Mouse (Mus musculus) limb, embryonic 12.5 days (tissue): ENCODE results near the gene Sorbs2. TPM values are rescaled to one million over a fixed set of nuclear protein-coding genes. Genes with fewer than 3 reads are reported as not detected.

ENCODE experiments used
- ATAC-seq: fragments of 200-750 bp; cut with Nextera tagmentation; 2 replicates; pipeline ENCODE4 v1.8.0; 2017; ENCODE audit warnings: low read depth, moderate TSS enrichment; ENCODE audit not compliant: insufficient number of reproducible peaks, insufficient read depth, low FRiP score, low TSS enrichment
- H3K27ac ChIP-seq: fragments of 300-500 bp; sonication (generic); 2 replicates; pipeline ENCODE4 v1.5.1; 2016; ENCODE audit warnings: mild to moderate bottlenecking, moderate library complexity
- H3K27me3 ChIP-seq: fragments of 300-500 bp; sonication (generic); 2 replicates; pipeline ENCODE4 v1.6.1; 2016; ENCODE audit warnings: mild to moderate bottlenecking, moderate library complexity
- H3K36me3 ChIP-seq: fragments of 300-500 bp; sonication (generic); 2 replicates; pipeline ENCODE4 v1.6.1; 2016; ENCODE audit warnings: mild to moderate bottlenecking, moderate library complexity
- H3K4me1 ChIP-seq: fragments of 300-500 bp; sonication (generic); replicated peaks from 2 replicates; pipeline ENCODE4 v1.6.1; 2016
- H3K4me2 ChIP-seq: fragments of 300-500 bp; sonication (generic); 2 replicates; pipeline ENCODE4 v1.6.1; 2016; ENCODE audit warnings: mild to moderate bottlenecking, moderate library complexity
- H3K4me3 ChIP-seq: fragments of 300-500 bp; sonication (generic); replicated peaks from 2 replicates; pipeline ENCODE4 v1.5.1; 2016; ENCODE audit warnings: mild to moderate bottlenecking
- H3K9ac ChIP-seq: fragments of 300-500 bp; sonication (generic); replicated peaks from 2 replicates; pipeline ENCODE4 v1.6.1; 2016; ENCODE audit warnings: mild to moderate bottlenecking, moderate library complexity
- H3K9me3 ChIP-seq: fragments of 300-500 bp; sonication (generic); 2 replicates; pipeline ENCODE4 v1.6.1; 2016; ENCODE audit warnings: mild to moderate bottlenecking, moderate library complexity
- WGBS: fragments of 180-500 bp; shearing (Covaris S2); methylation state at CpG from one replicate; pipeline ENCODE4 v1.1.7; 2016; 5-methylcytosine and 5-hydroxymethylcytosine counted together
- polyA plus RNA-seq: library from polyadenylated mRNA; unstranded; fragments of >200 nt; fragmentation: Nextera tagmentation; extraction: Ambion mirVana; gene quantifications from 2 replicates; pipeline ENCODE4 v1.2.1, GENCODE M21; 2016

Sorbs2 gene
- polyA plus RNA-seq, 1 experiment from 2014 or later: 26.5 TPM

- no peak for ATAC-seq
- WGBS: 91% methylated on average over 14 of the region's 14 CpGs
- H3K9ac ChIP-seq: no peak overlapping the region
- H3K4me3 ChIP-seq: no peak overlapping the region
- no peaks in the 10 kb centered on the region for H3K27me3 ChIP-seq
- peaks cover 13% of the 10 kb centered on the region; the same call in 1 of the 2 replicates for H3K36me3 ChIP-seq
- H3K9me3 ChIP-seq: no peaks in the 10 kb centered on the region
- H3K4me1 ChIP-seq: no peaks in the 10 kb centered on the region
- H3K4me2 ChIP-seq: no peak overlapping the region
- H3K27ac ChIP-seq: no peak overlapping the region
Observed at GRCm38 (mm10) chr8:45794847-45795246, 287.3 kb downstream of the Sorbs2 start.

DNA sequence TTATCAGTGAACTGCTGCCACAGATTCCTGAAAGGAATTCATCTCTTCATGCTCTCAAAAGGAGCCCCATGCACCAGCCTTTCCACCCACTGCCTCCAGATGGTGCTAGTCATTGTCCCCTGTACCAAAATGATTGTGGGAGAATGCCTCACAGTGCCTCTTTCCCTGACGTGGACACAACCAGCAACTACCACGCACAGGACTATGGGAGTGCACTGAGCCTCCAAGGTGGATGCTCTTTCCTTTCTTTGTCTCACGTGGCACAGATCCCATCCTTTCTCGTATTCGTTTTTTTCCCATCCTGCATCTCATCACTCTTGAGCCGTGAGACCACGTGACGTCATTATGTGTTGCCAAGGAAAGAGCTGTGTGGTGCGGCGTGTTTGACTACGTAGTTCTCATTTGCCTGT lies 288.7 kb downstream of the Sorbs2 start:
- Histone ChIP-seq H3K27ac (no peak overlapping the region), H3K36me3 (peaks cover 13% of the 10 kb centered on the region; the same call in 1 of the 2 replicates), H3K9ac (no peak overlapping the region), H3K4me1 (no peaks in the 10 kb centered on the region), H3K9me3 (no peaks in the 10 kb centered on the region), H3K4me2 (no peak overlapping the region), H3K27me3 (no peaks in the 10 kb centered on the region), H3K4me3 (no peak overlapping the region)
- 62% methylated on average over 11 of the region's 11 CpGs for WGBS
- ATAC-seq: no peak

- Histone ChIP-seq H3K4me3 (no peak overlapping the region), H3K27ac (no peak overlapping the region), H3K27me3 (no peaks in the 10 kb centered on the region), H3K4me2 (no peak overlapping the region), H3K9ac (no peak overlapping the region), H3K4me1 (no peaks in the 10 kb centered on the region), H3K9me3 (no peaks in the 10 kb centered on the region), H3K36me3 (peaks cover 10% of the 10 kb centered on the region; the same call in 1 of the 2 replicates)
- no peak for ATAC-seq
- WGBS: 86% methylated on average over 4 of the region's 4 CpGs
Observed at GRCm38 (mm10) chr8:45799517-45799916, 291.9 kb downstream of the Sorbs2 start.

GRCm38 (mm10) chr8:45808597-45808996 lies 301.0 kb downstream of the Sorbs2 start:
- H3K4me1 ChIP-seq: no peaks in the 10 kb centered on the region
- no peaks in the 10 kb centered on the region for H3K9me3 ChIP-seq
- no peak overlapping the region for H3K4me3 ChIP-seq
- no peak overlapping the region for H3K27ac ChIP-seq
- H3K4me2 ChIP-seq: no peak overlapping the region
- no peak for ATAC-seq
- peaks cover 7% of the 10 kb centered on the region; the same call in 1 of the 2 replicates for H3K36me3 ChIP-seq
- 91% methylated on average over 6 of the region's 6 CpGs for WGBS
- H3K9ac ChIP-seq: no peak overlapping the region
- no peaks in the 10 kb centered on the region for H3K27me3 ChIP-seq

GRCm38 (mm10) chr8:45816765-45817426 lies 309.3 kb downstream of the Sorbs2 start:
- Histone ChIP-seq H3K27me3 (no peaks in the 10 kb centered on the region), H3K36me3 (no peaks in the 10 kb centered on the region), H3K4me3 (no peak overlapping the region), H3K4me1 (peaks cover 19% of the 10 kb centered on the region), H3K9ac (no peak overlapping the region), H3K4me2 (no peak overlapping the region), H3K9me3 (no peaks in the 10 kb centered on the region), H3K27ac (no peak overlapping the region)
- WGBS: 24% methylated on average over 7 of the region's 7 CpGs
- no peak for ATAC-seq

GRCm38 (mm10) chr8:45821650-45822049 lies 314.1 kb downstream of the Sorbs2 start:
- 73% methylated on average over 5 of the region's 5 CpGs for WGBS
- Histone ChIP-seq H3K27ac (0 out of 2 replicates have a peak overlapping the region, but pooled peaks have one; percentile 29), H3K4me3 (no peak overlapping the region), H3K27me3 (no peaks in the 10 kb centered on the region), H3K9ac (no peak overlapping the region), H3K4me1 (peaks cover 34% of the 10 kb centered on the region), H3K9me3 (no peaks in the 10 kb centered on the region), H3K36me3 (no peaks in the 10 kb centered on the region), H3K4me2 (no peak overlapping the region)
- no peak for ATAC-seq

DNA sequence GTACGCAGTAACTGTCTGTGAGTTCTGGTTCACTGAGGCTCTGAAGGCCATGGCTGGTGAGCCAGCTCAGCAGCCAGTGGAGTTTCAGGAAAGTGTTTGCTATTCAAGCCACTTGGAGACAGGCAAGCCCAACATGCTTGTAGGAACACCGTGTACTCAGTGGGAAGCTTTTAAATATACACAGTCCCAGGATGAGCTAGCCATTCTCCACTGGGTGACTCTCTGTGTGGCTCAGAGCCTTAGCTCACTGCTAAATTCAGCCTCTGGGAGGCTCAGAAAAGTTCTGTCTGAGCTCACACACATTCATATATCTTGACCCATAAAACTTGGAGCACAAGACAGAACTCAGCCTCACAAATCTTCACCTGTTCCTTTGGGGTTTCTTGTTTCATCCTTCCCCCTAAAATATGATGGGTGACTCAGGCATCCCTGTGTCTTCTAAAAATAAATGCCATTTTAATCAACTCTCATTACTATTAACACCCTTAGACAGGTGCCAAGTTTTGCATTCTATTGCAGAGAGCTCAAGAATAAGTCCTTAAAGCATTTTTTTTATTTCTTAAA lies 322.5 kb downstream of the Sorbs2 start:
- no peaks in the 10 kb centered on the region for H3K9me3 ChIP-seq
- H3K4me2 ChIP-seq: no peak overlapping the region
- H3K36me3 ChIP-seq: no peaks in the 10 kb centered on the region
- H3K27ac ChIP-seq: no peak overlapping the region
- 81% methylated on average over 2 of the region's 2 CpGs for WGBS
- H3K4me3 ChIP-seq: no peak overlapping the region
- H3K4me1 ChIP-seq: peaks cover 10% of the 10 kb centered on the region; the same call in 1 of the 2 replicates
- ATAC-seq: no peak
- H3K9ac ChIP-seq: no peak overlapping the region
- H3K27me3 ChIP-seq: no peaks in the 10 kb centered on the region

DNA sequence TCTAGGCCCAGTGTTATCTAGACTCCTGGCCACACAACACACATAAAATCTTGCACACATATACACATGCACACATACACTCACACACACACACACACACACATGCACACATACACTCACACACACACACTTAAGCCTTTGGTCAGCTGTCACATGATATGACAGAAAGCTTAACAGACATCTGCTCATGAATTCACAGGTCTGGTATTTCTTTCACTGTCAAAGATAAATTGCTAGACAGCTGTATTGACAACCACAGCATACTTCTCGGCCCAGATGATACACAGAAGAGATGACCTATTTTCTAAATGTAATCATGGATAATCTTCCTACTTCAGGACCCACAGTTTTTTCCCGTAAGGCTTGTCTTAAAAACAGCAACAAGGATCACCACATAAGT lies 326.3 kb downstream of the Sorbs2 start:
- H3K9me3 ChIP-seq: no peaks in the 10 kb centered on the region
- no peak overlapping the region for H3K9ac ChIP-seq
- no peak overlapping the region for H3K4me3 ChIP-seq
- no peak for ATAC-seq
- H3K4me1 ChIP-seq: no peaks in the 10 kb centered on the region
- WGBS: 70% methylated on average over 2 of the region's 2 CpGs
- no peaks in the 10 kb centered on the region for H3K27me3 ChIP-seq
- no peak overlapping the region for H3K27ac ChIP-seq
- H3K36me3 ChIP-seq: no peaks in the 10 kb centered on the region
- H3K4me2 ChIP-seq: no peak overlapping the region

DNA sequence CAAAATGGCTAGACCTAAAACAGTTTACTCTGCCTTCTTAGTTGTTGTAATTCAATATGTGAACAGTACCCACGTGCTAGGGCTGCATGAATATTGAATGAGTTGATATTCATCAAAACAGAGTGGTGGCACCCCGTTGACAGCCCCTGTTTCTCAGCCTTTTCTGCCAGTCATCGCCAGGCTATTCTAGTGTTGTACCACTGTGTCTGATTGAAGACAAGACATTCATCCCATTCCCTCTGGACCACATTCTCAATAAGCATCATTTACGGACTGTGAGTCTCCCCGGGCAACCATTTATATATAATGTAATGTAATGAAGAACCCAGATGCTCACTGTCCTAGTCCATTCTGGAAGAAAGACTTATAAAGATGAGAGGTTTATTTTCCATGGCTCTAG lies 335.7 kb downstream of the Sorbs2 start:
- Histone ChIP-seq H3K4me1 (0 out of 2 replicates have a peak, but pooled peaks cover 3% of the 10 kb centered on the region), H3K27ac (no peak overlapping the region), H3K4me2 (no peak overlapping the region), H3K27me3 (no peaks in the 10 kb centered on the region), H3K36me3 (no peaks in the 10 kb centered on the region), H3K9me3 (no peaks in the 10 kb centered on the region), H3K4me3 (no peak overlapping the region), H3K9ac (no peak overlapping the region)
- 86% methylated on average over 5 of the region's 5 CpGs for WGBS
- ATAC-seq: no peak

DNA sequence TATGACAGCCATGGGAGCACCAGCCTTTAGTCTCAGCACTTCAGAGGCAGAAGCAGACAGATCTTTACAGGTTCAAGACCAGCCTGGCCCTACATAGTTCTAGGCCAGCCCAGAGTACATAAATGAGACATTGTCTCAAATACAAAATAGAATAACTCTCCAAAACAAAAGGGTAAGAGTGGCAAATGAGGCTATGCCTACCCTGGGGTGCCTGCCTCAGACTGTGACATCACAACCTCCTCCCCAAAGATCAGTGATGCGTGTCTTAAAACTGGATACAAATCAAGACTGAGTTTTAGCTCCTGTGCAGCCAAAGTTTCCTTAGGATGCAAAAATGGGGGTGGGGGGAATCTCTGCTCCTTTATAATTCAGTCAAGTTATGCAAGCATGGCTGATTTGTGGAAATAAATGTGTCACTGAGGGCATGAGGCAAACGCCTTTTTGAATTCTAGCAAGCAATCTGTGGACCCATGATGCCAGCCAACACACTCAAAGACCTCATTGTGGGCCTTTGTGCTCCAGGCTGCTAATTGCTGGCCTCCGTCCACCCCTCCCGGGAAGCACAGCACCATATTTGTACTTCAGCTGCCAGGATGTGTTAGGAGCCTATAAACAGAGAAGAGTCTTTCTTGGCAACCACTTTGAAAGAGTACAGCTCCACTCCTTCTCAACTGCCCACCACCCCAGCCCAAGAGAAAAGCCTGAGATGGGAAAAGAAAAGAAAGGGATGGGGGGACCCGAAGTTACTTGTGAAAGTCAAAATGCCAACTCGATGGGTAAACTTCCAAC lies 336.7 kb downstream of the Sorbs2 start:
- no peak for ATAC-seq
- H3K9ac ChIP-seq: no peak overlapping the region
- H3K9me3 ChIP-seq: no peaks in the 10 kb centered on the region
- no peaks in the 10 kb centered on the region for H3K27me3 ChIP-seq
- H3K4me1 ChIP-seq: 0 out of 2 replicates have a peak, but pooled peaks cover 3% of the 10 kb centered on the region
- H3K4me3 ChIP-seq: no peak overlapping the region
- no peak overlapping the region for H3K4me2 ChIP-seq
- WGBS: 82% methylated on average over 6 of the region's 6 CpGs
- no peaks in the 10 kb centered on the region for H3K36me3 ChIP-seq
- no peak overlapping the region for H3K27ac ChIP-seq

DNA sequence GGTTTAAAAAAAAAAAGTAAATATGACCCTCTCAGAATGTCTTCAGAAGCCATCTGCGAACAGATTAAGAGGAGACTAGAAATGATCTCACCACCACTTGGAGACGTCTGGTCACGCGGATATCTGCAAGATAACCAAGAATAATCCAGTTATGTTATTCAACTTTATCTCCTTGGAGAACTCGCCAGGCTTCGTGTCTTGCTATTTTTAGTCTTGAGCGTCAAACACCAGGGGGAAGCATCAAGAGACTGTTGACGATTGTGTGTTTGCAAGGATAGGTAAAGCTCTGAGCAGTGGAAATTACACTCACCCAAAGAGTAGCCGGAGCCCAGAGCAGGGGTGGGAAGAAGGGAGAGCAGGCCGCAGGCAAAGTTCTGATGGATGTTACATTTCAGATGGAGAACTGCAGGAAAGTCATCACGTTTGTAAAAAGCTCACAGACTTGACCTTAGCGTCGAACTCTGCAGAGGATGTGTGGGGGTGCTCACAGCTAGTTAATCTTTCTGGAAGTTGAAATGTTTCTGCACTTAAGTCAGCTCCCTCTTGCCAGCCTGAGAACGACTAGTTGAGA lies 337.4 kb downstream of the Sorbs2 start:
- 0 out of 2 replicates have a peak, but pooled peaks cover 3% of the 10 kb centered on the region for H3K4me1 ChIP-seq
- H3K9me3 ChIP-seq: no peaks in the 10 kb centered on the region
- no peaks in the 10 kb centered on the region for H3K27me3 ChIP-seq
- H3K4me3 ChIP-seq: no peak overlapping the region
- no peak overlapping the region for H3K4me2 ChIP-seq
- H3K27ac ChIP-seq: no peak overlapping the region
- no peak for ATAC-seq
- no peaks in the 10 kb centered on the region for H3K36me3 ChIP-seq
- WGBS: 73% methylated on average over 14 of the region's 14 CpGs
- no peak overlapping the region for H3K9ac ChIP-seq
